Mouse (Mus musculus) kidney, embryonic 14.5 days (tissue): ENCODE measurements around the gene Cbx1. TPM values are rescaled to one million over a fixed set of nuclear protein-coding genes. Genes with fewer than 3 reads are reported as not detected.

Source experiments
- ATAC-seq: fragments of 200-750 bp; cut with Nextera tagmentation; 2 replicates; pipeline ENCODE4 v1.8.0; 2017; ENCODE audit warnings: moderate number of reproducible peaks, mild to moderate bottlenecking, moderate TSS enrichment, moderate library complexity; ENCODE audit not compliant: low FRiP score, low TSS enrichment
- H3K27ac ChIP-seq: fragments of 300-500 bp; sonication (generic); 2 replicates; pipeline ENCODE4 v1.5.1; 2014; ENCODE audit warnings: low read depth, mild to moderate bottlenecking, low read length, moderate library complexity, mixed read lengths
- H3K27me3 ChIP-seq: fragments of 300-500 bp; sonication (generic); 2 replicates; pipeline ENCODE4 v1.6.1; 2014; ENCODE audit warnings: mild to moderate bottlenecking, low read length; ENCODE audit not compliant: control insufficient read depth, insufficient read depth
- H3K36me3 ChIP-seq: fragments of 300-500 bp; sonication (generic); 2 replicates; pipeline ENCODE4 v1.6.1; 2014; ENCODE audit warnings: low read length, mixed read lengths; ENCODE audit not compliant: control insufficient read depth, insufficient read depth
- H3K4me1 ChIP-seq: fragments of 300-500 bp; sonication (generic); 2 replicates; pipeline ENCODE4 v1.6.1; 2014; ENCODE audit warnings: low read length, mixed read lengths; ENCODE audit not compliant: control insufficient read depth, insufficient read depth
- H3K4me2 ChIP-seq: fragments of 300-500 bp; sonication (generic); replicated peaks from 2 replicates; pipeline ENCODE4 v1.6.1; 2014; ENCODE audit warnings: low read depth, mild to moderate bottlenecking, low read length
- H3K4me3 ChIP-seq: fragments of 300-500 bp; sonication (generic); 2 replicates; pipeline ENCODE4 v1.5.1; 2014; ENCODE audit warnings: mild to moderate bottlenecking, low read length
- H3K9ac ChIP-seq: fragments of 300-500 bp; sonication (generic); 2 replicates; pipeline ENCODE4 v1.6.1; 2014; ENCODE audit warnings: low read depth, mild to moderate bottlenecking, low read length, moderate library complexity
- H3K9me3 ChIP-seq: fragments of 300-500 bp; sonication (generic); 2 replicates; pipeline ENCODE4 v1.6.1; 2016; ENCODE audit warnings: low read length; ENCODE audit not compliant: control insufficient read depth
- WGBS: fragments of 180-500 bp; shearing (Covaris S2); extraction: QIAGEN DNeasy Blood & Tissue Kit; methylation state at CpG from one replicate; pipeline ENCODE4 v1.1.7; 2014; 5-methylcytosine and 5-hydroxymethylcytosine counted together
- polyA plus RNA-seq: library from polyadenylated mRNA; unstranded; fragments of >200 nt; fragmentation: Nextera tagmentation; extraction: Ambion mirVana; gene quantifications from 2 replicates; pipeline ENCODE4 v1.2.1, GENCODE M21; 2014

Gene Cbx1
- polyA plus RNA-seq, 1 experiment from 2014 or later, result 137 TPM

GRCm38 (mm10) chr11:96824783-96825495, 36.0 kb downstream of the Cbx1 start:
- ATAC-seq, result no peak
- Histone ChIP-seq H3K9me3 (no peaks in the 10 kb centered on the region), H3K27ac (peak overlapping the region; percentile 86), H3K9ac (peak overlapping the region; percentile 45; the same call in 1 of the 2 replicates), H3K27me3 (no peaks in the 10 kb centered on the region), H3K4me3 (peak overlapping the region; percentile 55; the same call in 1 of the 2 replicates), H3K36me3 (peaks cover 48% of the 10 kb centered on the region), H3K4me1 (peaks cover 61% of the 10 kb centered on the region), H3K4me2 (peak overlapping the region; percentile 93)
- WGBS, result 23% methylated on average over 7 of the region's 7 CpGs

DNA sequence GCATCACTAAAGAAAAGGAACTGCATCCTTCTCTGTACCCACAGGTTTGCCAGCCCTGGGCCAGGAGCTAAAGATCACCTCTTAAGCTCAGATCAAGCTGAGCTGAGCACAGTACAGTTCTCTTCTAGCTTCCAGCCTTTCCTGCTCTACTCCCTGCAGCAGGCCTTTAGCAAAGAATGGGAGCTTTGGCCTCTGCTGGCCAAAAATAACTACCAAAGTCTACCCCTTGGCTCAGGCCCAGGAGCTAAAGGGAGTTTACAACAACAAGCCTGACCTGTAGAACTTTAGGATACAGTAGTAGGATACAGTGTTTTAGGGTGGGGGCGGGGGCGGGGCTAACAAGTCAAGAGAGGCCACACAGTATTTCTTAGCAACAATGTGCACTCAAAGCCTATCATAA, 37.6 kb downstream of the Cbx1 start:
- Histone ChIP-seq H3K36me3 (peaks cover 32% of the 10 kb centered on the region), H3K4me3 (peak overlapping the region; percentile 80; the same call in 1 of the 2 replicates), H3K27ac (no peak overlapping the region; the same call in 1 of the 2 replicates), H3K27me3 (no peaks in the 10 kb centered on the region), H3K9me3 (no peaks in the 10 kb centered on the region), H3K9ac (peak overlapping the region; percentile 40; the same call in 1 of the 2 replicates), H3K4me1 (peaks cover 61% of the 10 kb centered on the region), H3K4me2 (peak overlapping the region; percentile 87)
- ATAC-seq, result no peak
- 46% methylated on average over 2 of the region's 2 CpGs for WGBS

DNA sequence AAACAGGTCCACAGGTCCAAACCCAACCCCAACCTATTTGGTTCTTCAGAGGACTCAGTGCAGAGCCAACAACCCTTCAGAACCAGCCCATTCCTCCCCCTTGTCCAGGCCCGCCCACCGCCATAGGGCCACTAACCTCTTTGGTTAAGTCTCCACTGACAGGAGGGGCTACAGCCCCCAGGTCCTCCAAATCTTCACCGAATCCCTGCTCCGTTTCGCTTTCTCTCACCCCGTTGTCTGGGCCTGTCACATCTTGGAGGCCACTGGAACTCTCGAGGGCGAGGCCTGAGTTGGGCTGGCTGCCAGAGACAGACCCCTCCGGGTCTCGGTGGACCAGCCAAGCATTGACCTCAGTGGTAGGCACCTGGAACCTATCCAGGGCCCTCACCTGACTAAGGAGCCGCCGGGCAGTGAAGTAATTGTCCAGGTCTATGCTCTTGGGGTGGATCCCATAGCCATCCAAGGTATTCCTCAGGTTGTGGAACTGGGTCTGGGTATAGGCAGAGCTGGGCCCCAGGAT, 38.2 kb downstream of the Cbx1 start:
- Histone ChIP-seq H3K9ac (peak overlapping the region; percentile 40), H3K4me2 (peak overlapping the region; percentile 87), H3K9me3 (no peaks in the 10 kb centered on the region), H3K27me3 (no peaks in the 10 kb centered on the region), H3K36me3 (peaks cover 26% of the 10 kb centered on the region), H3K27ac (0 out of 2 replicates have a peak overlapping the region, but pooled peaks have one; percentile 55), H3K4me3 (peak overlapping the region; percentile 80; the same call in 1 of the 2 replicates), H3K4me1 (peaks cover 61% of the 10 kb centered on the region)
- WGBS, result 67% methylated on average over 12 of the region's 12 CpGs
- no peak for ATAC-seq

GRCm38 (mm10) chr11:96827917-96828316, 39.0 kb downstream of the Cbx1 start:
- Histone ChIP-seq H3K9me3 (no peaks in the 10 kb centered on the region), H3K36me3 (peaks cover 20% of the 10 kb centered on the region), H3K27ac (no peak overlapping the region), H3K27me3 (no peaks in the 10 kb centered on the region), H3K4me1 (peaks cover 57% of the 10 kb centered on the region), H3K4me3 (peak overlapping the region; percentile 80), H3K9ac (peak overlapping the region; percentile 40; the same call in 1 of the 2 replicates), H3K4me2 (peak overlapping the region; percentile 87)
- ATAC-seq, result no peak
- WGBS, result 62% methylated on average over 9 of the region's 9 CpGs

DNA sequence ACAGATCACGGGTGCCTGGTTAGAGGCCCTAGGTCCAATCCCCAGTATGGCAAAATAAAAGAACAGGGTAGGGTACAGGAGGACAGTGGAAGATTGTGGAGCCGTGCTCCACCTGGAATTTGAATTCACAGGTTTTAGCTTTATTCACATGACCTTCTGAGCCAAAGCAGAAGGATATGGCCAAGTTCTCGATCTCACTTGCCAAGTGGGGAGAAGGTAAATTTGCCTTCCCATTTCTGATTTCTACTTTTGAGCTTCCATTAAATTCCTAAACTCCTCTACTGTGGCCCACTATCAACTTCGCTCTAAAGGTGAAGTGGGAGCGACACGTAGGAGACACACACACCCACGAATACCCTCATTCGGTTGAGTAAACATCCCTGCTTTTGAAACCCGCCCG, 40.0 kb downstream of the Cbx1 start:
- Histone ChIP-seq H3K27ac (peak overlapping the region; percentile 100), H3K4me1 (peaks cover 48% of the 10 kb centered on the region), H3K36me3 (peaks cover 20% of the 10 kb centered on the region)

DNA sequence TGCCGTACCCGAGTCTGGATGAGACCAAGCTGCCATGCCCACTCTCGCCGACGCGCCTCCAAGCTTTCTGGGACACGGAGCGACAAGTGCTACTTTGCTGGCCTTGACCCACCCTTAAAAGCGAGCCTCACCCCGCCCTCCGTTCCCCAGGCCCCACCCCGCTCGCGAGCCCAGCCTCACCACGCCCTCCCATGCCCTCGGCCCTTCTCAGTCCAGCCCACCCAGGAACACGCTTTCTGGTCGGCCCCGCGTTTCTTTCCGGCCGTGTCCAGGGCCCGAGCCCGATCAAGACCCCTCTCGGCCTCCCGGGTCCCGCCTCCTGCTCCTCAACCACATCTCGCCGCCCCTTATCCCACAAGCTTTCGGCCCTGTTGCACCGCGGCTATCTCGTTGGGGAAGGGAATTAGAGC, 40.5 kb downstream of the Cbx1 start:
- Histone ChIP-seq H3K36me3 (peaks cover 20% of the 10 kb centered on the region), H3K4me1 (peaks cover 44% of the 10 kb centered on the region), H3K9me3 (no peaks in the 10 kb centered on the region), H3K4me2 (peak overlapping the region; percentile 87), H3K27me3 (no peaks in the 10 kb centered on the region), H3K27ac (peak overlapping the region; percentile 100), H3K9ac (peak overlapping the region; percentile 94), H3K4me3 (peak overlapping the region; percentile 80)
- WGBS, result under 1% methylated on average over 33 of the region's 33 CpGs
- ATAC-seq, result peak; percentile 74

More for the DNA sequence above, 40.0 kb downstream of the Cbx1 start:
- Histone ChIP-seq H3K9ac (peak overlapping the region; percentile 94), H3K4me3 (peak overlapping the region; percentile 80), H3K27me3 (no peaks in the 10 kb centered on the region), H3K4me2 (peak overlapping the region; percentile 87), H3K9me3 (no peaks in the 10 kb centered on the region)
- 12% methylated on average over 10 of the region's 10 CpGs for WGBS
- no peak for ATAC-seq

- H3K4me3 ChIP-seq, result peak within 1 kb of the TSS; percentile 80
- WGBS, result under 1% methylated on average over 51 of the region's 51 CpGs
- peak within 1 kb of the TSS; percentile 100 for H3K27ac ChIP-seq
- H3K36me3 ChIP-seq, result peaks cover 20% of the 10 kb centered on the region
- H3K9me3 ChIP-seq, result no peaks in the 10 kb centered on the region
- ATAC-seq, result peak; percentile 99
- peak within 1 kb of the TSS; percentile 94 for H3K9ac ChIP-seq
- H3K4me2 ChIP-seq, result peak within 1 kb of the TSS; percentile 87
- no peaks in the 10 kb centered on the region for H3K27me3 ChIP-seq
- H3K4me1 ChIP-seq, result peaks cover 39% of the 10 kb centered on the region
These were observed 41.0 kb downstream of the Cbx1 start, which contains the start of gene Nfe2l1 for GRCm38 (mm10) chr11:96829813-96830538. Gene Nfe2l1, minus strand, starts transcription at chr11:96829968.

- no peak for ATAC-seq
These were observed 41.8 kb downstream of the Cbx1 start for GRCm38 (mm10) chr11:96830539-96831216.

More at GRCm38 (mm10) chr11:96830539-96831216, 41.8 kb downstream of the Cbx1 start:
- no peaks in the 10 kb centered on the region for H3K9me3 ChIP-seq
- H3K4me3 ChIP-seq, result peak overlapping the region; percentile 80
- peaks cover 20% of the 10 kb centered on the region for H3K36me3 ChIP-seq
- H3K27me3 ChIP-seq, result no peaks in the 10 kb centered on the region
- H3K4me1 ChIP-seq, result peaks cover 32% of the 10 kb centered on the region
- peak overlapping the region; percentile 84 for H3K27ac ChIP-seq
- H3K9ac ChIP-seq, result peak overlapping the region; percentile 70
- 22% methylated on average over 13 of the region's 13 CpGs for WGBS
- peak overlapping the region; percentile 53 for H3K4me2 ChIP-seq
